Mouse (Mus musculus) limb, embryonic 10.5 days (tissue): ENCODE measurements around the gene Gpatch11. TPM values are rescaled to one million over a fixed set of nuclear protein-coding genes. Genes with fewer than 3 reads are reported as not detected.

Source experiments
- DNase-seq: peaks from one replicate; pipeline ENCODE4 v3.0.0-alpha.2; 2017; ENCODE audit warnings: low spot score
- H3K27ac ChIP-seq: fragments of 300-500 bp; sonication (generic); 2 replicates; pipeline ENCODE4 v1.5.1; 2016; ENCODE audit warnings: mild to moderate bottlenecking
- H3K27me3 ChIP-seq: fragments of 300-500 bp; sonication (generic); 2 replicates; pipeline ENCODE4 v1.6.1; 2016; ENCODE audit warnings: low read depth, mild to moderate bottlenecking; ENCODE audit not compliant: poor library complexity, severe bottlenecking
- H3K36me3 ChIP-seq: fragments of 300-500 bp; sonication (generic); 2 replicates; pipeline ENCODE4 v1.6.1; 2016; ENCODE audit warnings: mild to moderate bottlenecking, moderate library complexity
- H3K4me1 ChIP-seq: fragments of 300-500 bp; sonication (generic); 2 replicates; pipeline ENCODE4 v1.6.1; 2016
- H3K4me3 ChIP-seq: fragments of 300-500 bp; sonication (generic); 2 replicates; pipeline ENCODE4 v1.5.1; 2016; ENCODE audit warnings: mild to moderate bottlenecking, moderate library complexity
- H3K9me3 ChIP-seq: fragments of 300-500 bp; sonication (generic); replicated peaks from 2 replicates; pipeline ENCODE4 v1.6.1; 2016; ENCODE audit warnings: mild to moderate bottlenecking
- WGBS: fragments of 180-500 bp; shearing (Covaris S2); methylation state at CpG from one replicate; pipeline ENCODE4 v1.1.7; 2016; 5-methylcytosine and 5-hydroxymethylcytosine counted together
- polyA plus RNA-seq: library from polyadenylated mRNA; unstranded; fragments of >200 nt; fragmentation: Nextera tagmentation; extraction: Ambion mirVana; gene quantifications from 2 replicates; pipeline ENCODE4 v1.2.1, GENCODE M21; 2016

Gpatch11 gene
- polyA plus RNA-seq, 1 experiment from 2014 or later: 41.1 TPM

DNA sequence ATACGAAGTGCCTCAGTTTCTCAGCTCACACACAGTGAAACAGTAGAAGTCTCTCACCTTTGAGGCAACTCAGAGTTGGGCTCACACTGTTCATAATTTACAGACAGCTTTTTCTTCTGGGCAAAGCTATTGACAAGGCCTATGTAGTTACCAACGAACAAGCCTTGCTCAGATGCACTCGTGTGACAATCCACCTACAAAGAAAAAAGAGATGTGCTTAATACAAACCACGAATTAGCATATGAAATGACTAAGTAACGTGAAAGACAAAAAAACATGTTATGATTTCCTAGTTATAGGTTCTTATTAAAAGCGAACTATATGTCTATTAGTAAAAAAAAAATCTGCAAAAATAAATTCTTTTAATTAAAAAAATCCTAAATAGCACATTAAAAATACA is 38.5 kb downstream of the Gpatch11 start:
- H3K27me3 ChIP-seq: no peaks in the 10 kb centered on the region
- no peak overlapping the region for H3K27ac ChIP-seq
- no peaks in the 10 kb centered on the region for H3K9me3 ChIP-seq
- H3K4me1 ChIP-seq: no peaks in the 10 kb centered on the region
- H3K4me3 ChIP-seq: no peak overlapping the region
- no peak for DNase-seq
- 89% methylated on average over 6 of the region's 6 CpGs for WGBS
- H3K36me3 ChIP-seq: peaks cover 41% of the 10 kb centered on the region

DNA sequence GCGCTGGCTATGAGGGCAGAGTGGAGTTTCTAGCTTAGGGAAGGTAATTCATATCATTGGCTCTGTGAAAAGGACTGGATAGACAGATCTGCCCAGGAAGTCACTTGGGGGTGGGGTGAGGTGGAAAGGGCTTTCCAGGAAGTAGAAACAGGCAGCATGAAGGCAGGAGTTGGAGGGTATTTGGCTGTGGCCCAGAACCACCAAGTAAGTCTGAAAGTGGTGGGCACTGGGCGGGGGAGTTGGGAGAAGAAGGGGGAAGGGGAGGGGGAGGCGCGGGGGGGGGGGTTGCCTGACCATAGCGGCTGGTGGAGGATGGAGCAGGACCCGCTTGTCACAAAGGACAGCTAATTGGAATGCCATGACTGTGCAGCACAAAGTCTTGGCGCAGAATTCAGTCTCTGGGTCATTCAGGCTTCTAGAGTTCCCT is 46.5 kb downstream of the Gpatch11 start:
- Histone ChIP-seq H3K36me3 (peaks cover 12% of the 10 kb centered on the region), H3K4me1 (peaks cover 18% of the 10 kb centered on the region), H3K9me3 (no peaks in the 10 kb centered on the region), H3K27me3 (no peaks in the 10 kb centered on the region), H3K27ac (peak overlapping the region; percentile 87), H3K4me3 (peak overlapping the region; percentile 71)
- WGBS: 19% methylated on average over 4 of the region's 7 CpGs
- peak; percentile 53 for DNase-seq

DNA sequence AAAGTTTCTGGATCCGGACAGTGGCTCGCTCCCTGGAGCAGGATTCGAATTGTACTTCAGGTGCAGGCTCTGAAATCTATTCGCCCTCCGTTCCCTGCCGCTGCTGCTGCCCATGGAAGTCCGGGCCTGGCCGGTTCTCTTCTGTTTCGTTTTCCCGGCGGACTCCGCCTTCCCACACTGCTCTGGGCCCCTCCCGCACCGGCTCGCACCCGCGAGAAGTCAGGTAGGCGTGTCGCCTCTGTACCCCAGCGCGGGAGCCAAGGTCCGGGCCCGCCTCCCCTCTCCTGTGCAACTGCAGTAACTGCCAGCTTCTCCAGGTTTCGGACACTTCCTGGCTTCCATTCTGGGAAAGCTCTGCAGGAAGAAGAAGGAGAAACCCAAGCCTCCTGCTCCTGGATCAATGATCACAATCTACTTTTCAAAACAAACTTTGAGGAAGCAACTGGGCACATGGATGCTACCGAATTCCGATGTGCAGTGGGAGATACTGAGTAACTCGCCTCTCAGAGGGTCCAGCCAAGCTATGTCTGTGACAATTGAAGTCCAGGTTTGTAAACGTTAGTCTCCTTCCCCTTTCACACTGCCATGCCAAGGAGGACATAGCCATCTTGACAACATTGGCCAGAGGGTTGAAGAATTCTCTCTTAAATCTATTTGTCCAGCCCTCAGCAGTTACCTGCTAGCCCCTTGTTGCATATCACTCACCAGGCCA is 47.2 kb downstream of the Gpatch11 start, which contains the start of gene Eif2ak2:
Gene Eif2ak2, minus strand, starts transcription at position 173 of the 712 bp plus-strand sequence.
- peaks cover 7% of the 10 kb centered on the region for H3K36me3 ChIP-seq
- H3K9me3 ChIP-seq: no peaks in the 10 kb centered on the region
- H3K27ac ChIP-seq: peak within 1 kb of the TSS; percentile 87
- H3K27me3 ChIP-seq: no peaks in the 10 kb centered on the region
- peaks cover 18% of the 10 kb centered on the region for H3K4me1 ChIP-seq
- peak; percentile 88 for DNase-seq
- WGBS: 3% methylated on average over 28 of the region's 28 CpGs
- peak within 1 kb of the TSS; percentile 71 for H3K4me3 ChIP-seq

DNA sequence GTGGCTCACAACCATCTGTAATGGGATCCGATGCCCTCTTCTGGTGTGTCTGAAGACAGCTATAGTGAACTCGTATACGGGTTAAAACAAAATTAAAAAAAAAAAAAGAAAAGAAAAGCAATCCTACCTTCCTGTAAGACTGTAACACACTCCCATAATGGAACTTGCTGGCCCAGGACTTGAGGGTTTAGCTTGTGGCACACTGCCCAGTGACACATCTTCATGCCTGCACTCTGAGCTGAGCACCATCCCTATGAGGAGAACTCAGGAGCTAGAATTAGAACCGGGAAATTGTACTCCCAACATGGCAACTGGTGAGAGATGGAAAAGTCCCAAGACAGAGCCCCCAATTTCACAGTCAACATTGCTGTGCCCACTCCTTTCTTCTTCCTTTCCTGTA is 47.9 kb downstream of the Gpatch11 start:
- no peak overlapping the region for H3K4me3 ChIP-seq
- H3K27ac ChIP-seq: no peak overlapping the region
- DNase-seq: no peak
- H3K27me3 ChIP-seq: no peaks in the 10 kb centered on the region
- H3K36me3 ChIP-seq: peaks cover under 1% of the 10 kb centered on the region; the same call in 1 of the 2 replicates
- WGBS: 96% methylated on average over 4 of the region's 4 CpGs
- peaks cover 18% of the 10 kb centered on the region for H3K4me1 ChIP-seq
- H3K9me3 ChIP-seq: no peaks in the 10 kb centered on the region

DNA sequence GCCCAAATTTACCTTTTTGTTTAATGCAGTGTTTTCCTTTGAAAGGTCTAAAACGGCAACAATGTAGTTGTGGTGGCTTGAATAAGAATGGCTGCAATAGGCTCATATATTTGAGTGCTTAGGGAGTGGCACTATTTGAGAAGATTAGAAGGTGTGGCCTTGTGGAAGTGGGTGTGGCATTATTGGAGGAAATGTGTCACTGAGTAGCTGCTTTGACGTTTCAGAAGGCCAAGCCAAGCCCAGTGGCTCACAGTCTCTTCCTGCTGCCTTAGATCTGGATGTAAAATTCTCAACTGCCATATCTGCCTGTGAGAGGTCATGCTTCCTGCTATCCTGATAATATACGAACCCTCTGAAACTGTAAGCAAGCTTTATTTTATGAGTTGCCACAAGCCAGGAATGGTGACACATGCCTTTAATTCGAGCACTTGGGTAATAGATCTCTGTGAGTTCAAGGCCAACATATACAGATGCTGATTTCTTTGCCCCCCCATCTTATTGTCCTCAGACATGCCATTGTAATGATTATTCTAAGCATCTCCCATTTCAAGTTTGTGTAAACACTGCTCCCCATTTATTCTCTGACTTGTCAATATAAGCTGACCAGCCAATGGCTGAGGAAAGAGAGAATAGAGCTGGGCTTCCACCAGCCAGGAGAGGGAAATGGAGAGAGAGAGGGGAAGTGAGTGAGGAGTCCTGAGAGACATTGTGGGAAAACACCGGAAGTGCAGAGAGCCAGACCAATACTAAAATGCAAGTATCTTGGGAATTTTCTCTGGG is 50.1 kb downstream of the Gpatch11 start:
- DNase-seq: no peak
- Histone ChIP-seq H3K4me3 (no peak overlapping the region), H3K27ac (no peak overlapping the region), H3K27me3 (no peaks in the 10 kb centered on the region), H3K9me3 (no peaks in the 10 kb centered on the region), H3K4me1 (peaks cover 18% of the 10 kb centered on the region), H3K36me3 (no peaks in the 10 kb centered on the region)
- 87% methylated on average over 5 of the region's 5 CpGs for WGBS

DNA sequence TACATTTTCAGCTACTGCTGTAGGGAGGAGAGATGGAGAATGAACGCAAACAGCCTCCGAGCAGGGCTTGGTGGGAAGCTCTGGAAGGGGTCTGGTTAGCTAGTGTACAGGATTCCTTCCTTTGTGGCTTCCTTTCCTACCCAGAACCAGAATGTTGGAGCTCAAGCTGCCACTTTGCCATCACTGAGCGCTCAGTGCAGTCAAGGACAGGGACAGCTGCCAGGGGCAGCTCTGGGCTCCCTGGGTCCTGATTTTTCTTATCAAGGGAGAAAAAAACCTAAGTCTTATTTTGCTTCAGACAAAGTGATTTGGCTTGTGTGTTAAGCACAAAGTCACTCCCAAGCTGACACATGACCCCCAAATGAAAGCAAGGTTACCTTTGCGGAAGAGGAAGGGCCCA is 53.2 kb downstream of the Gpatch11 start:
- WGBS: 96% methylated on average over 4 of the region's 4 CpGs
- Histone ChIP-seq H3K27me3 (no peaks in the 10 kb centered on the region), H3K9me3 (no peaks in the 10 kb centered on the region), H3K27ac (no peak overlapping the region), H3K4me1 (no peaks in the 10 kb centered on the region), H3K4me3 (no peak overlapping the region), H3K36me3 (no peaks in the 10 kb centered on the region)
- no peak for DNase-seq

DNA sequence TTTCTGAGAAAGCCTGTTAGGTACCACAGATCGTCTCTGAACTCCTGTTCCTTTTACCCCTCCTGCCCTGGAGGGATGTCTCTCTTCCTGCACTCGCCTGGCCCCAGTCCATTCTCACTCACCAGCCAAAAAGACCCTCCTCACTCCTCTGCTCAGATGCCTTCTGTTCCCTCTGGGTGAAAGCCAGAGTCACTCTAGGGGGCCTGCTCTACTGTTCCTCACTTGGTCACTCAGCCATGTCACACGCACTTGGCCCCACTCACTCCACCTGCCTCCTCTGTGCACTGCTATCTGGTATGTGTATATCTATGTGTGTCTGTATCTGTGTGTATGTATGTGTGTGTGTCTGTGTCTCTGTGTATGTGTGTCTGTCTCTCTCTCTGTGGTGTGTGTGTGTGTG is 53.8 kb downstream of the Gpatch11 start:
- 60% methylated on average over 3 of the region's 3 CpGs for WGBS
- H3K36me3 ChIP-seq: no peaks in the 10 kb centered on the region
- no peaks in the 10 kb centered on the region for H3K27me3 ChIP-seq
- no peak overlapping the region for H3K27ac ChIP-seq
- no peak for DNase-seq
- no peaks in the 10 kb centered on the region for H3K9me3 ChIP-seq
- H3K4me1 ChIP-seq: no peaks in the 10 kb centered on the region
- no peak overlapping the region for H3K4me3 ChIP-seq

DNA sequence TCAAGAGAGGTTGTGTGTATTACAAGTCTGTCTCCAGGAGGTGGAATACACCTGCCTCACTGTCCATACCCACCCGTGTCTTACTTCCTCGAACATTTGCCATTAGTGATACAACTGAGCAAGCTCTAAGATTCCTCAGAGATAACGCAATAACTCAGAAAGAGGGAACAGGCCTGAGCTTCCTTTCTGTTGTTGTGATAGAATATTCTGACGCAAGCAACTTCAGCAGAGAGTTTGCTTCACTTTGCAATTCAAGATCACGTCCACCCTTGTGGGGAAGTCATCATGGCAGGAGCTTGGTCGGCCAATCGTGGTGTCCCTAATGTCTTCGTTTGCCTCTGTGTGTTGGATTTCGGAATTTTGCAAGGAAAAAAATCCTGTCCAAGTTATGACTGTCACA is 55.7 kb downstream of the Gpatch11 start:
- no peaks in the 10 kb centered on the region for H3K27me3 ChIP-seq
- no peaks in the 10 kb centered on the region for H3K4me1 ChIP-seq
- H3K9me3 ChIP-seq: no peaks in the 10 kb centered on the region
- DNase-seq: no peak
- H3K4me3 ChIP-seq: no peak overlapping the region
- 86% methylated on average over 9 of the region's 9 CpGs for WGBS
- H3K36me3 ChIP-seq: no peaks in the 10 kb centered on the region
- H3K27ac ChIP-seq: no peak overlapping the region

DNA sequence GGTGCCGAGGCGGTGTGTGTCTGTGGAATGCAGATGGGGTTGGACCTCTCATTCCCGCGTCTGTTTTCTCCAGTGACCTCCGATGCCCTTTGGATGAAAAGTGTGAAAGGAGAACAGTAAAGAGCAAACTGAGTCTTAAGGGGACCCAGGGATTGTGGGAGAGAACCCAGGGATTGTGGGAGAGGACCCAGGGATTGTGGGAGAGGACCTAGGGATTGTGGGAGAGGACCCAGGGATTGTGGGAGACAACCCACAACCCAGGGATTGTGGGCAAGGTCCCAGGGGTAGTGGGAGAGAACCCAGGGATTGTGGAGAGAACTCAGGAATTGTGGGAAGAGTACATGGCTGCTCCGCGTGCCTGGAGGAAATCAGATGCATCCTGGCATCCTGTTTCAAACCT is 59.6 kb downstream of the Gpatch11 start:
- H3K9me3 ChIP-seq: no peaks in the 10 kb centered on the region
- no peaks in the 10 kb centered on the region for H3K36me3 ChIP-seq
- H3K27ac ChIP-seq: no peak overlapping the region
- H3K4me3 ChIP-seq: no peak overlapping the region
- 86% methylated on average over 7 of the region's 7 CpGs for WGBS
- H3K4me1 ChIP-seq: no peaks in the 10 kb centered on the region
- H3K27me3 ChIP-seq: no peaks in the 10 kb centered on the region
- no peak for DNase-seq

DNA sequence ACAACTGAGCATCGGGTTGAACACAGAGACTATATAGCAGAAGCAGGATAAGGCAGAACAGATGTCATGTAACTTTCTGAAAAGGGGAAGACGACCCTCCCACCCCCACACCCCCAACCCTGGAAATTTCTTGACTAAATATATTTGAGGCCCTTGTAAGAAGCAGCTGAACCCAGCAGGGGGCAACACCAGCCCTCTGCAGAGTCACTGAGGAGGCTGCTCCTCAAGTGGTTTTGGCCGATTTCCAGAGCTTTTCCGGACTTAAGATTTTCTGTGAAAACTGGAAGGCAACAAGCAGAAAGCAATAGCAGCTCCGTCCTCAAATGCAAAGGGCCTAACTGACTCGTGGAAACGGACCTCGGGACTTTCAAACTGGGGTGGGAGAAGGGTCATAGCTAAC is 60.0 kb downstream of the Gpatch11 start:
- H3K4me3 ChIP-seq: no peak overlapping the region
- no peaks in the 10 kb centered on the region for H3K4me1 ChIP-seq
- H3K36me3 ChIP-seq: no peaks in the 10 kb centered on the region
- H3K27ac ChIP-seq: no peak overlapping the region
- no peak for DNase-seq
- 46% methylated on average over 8 of the region's 8 CpGs for WGBS
- no peaks in the 10 kb centered on the region for H3K9me3 ChIP-seq
- H3K27me3 ChIP-seq: no peaks in the 10 kb centered on the region

Other genes starting within 250 kb of the Gpatch11 start
- 4.4 and 5.5 TPM in 2 replicates for gene Strn, start 98.4 kb upstream of the Gpatch11 start, polyA plus RNA-seq
- gene Heatr5b, start 203 bp upstream of the Gpatch11 start, polyA plus RNA-seq: 9.8 and 17.5 TPM in 2 replicates
- 6.9 and 9.9 TPM in 2 replicates for gene Eif2ak2, start 47.0 kb downstream of the Gpatch11 start, polyA plus RNA-seq
- gene Sult6b1, start 71.4 kb downstream of the Gpatch11 start, polyA plus RNA-seq: 0.06 and 0.13 TPM in 2 replicates
- gene Cebpzos, start 80.9 kb downstream of the Gpatch11 start, polyA plus RNA-seq: 87.0 and 91.3 TPM in 2 replicates
- gene Cebpz, start 101.5 kb downstream of the Gpatch11 start, polyA plus RNA-seq: 53.8 and 56.1 TPM in 2 replicates
- gene Ndufaf7, start 101.6 kb downstream of the Gpatch11 start, polyA plus RNA-seq: 47.9 and 48.2 TPM in 2 replicates
- 42.6 and 51.8 TPM in 2 replicates for gene Prkd3, start 185.2 kb downstream of the Gpatch11 start, polyA plus RNA-seq
- gene Qpct, start 216.3 kb downstream of the Gpatch11 start, polyA plus RNA-seq: 0.99 and 1.3 TPM in 2 replicates